Mouse (Mus musculus) urinary bladder, postnatal 36 days (tissue): Measurements from ENCODE around the gene Slc9a9.

Experiments used
- DNase-seq, 2 experiments: peaks; one replicate each; pipeline ENCODE4 v3.0.0; 2022; ENCODE audit warnings: low spot score in 2 of 2, mixed read lengths in 1 of 2

Gene Slc9a9

DNA sequence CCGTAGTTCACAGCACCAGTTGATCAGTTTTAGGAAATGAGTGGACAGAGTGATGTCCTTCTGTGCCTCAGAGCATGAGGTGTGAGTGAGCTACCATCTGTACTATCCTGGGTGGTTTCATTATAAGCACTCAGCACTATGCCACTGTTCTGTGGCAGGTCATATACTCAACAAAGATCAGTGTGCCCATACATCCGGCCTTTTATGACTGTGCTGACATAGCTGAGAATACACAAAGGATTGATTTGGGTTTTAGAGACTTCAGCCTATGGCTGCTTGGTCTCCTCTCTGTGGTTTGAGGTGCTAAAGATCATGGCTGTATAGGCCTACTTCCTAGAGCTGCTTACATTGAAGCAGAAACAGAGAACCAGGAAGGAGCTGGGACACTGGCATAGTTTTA is 12.6 kb downstream of the Slc9a9 start:
- DNase-seq: no peak

DNA sequence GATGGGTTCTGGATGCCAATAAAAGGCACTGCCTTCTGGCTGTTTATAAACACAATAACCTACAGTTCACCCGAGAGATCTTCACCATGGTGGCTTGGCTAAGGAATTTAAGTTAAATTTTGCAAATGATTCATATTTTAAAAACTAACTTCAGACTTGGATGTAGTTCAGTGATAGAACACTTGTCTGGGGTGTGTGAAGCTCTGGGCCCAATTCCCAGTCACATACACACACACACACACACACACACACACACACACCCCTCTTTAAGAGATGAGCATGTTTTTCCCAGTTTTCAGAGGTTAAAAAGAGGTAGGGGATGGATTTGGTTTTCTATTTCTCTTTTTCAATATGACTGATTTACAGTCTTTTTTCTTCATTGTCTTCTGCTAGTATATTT is 15.9 kb downstream of the Slc9a9 start:
- DNase-seq: no peak

DNA sequence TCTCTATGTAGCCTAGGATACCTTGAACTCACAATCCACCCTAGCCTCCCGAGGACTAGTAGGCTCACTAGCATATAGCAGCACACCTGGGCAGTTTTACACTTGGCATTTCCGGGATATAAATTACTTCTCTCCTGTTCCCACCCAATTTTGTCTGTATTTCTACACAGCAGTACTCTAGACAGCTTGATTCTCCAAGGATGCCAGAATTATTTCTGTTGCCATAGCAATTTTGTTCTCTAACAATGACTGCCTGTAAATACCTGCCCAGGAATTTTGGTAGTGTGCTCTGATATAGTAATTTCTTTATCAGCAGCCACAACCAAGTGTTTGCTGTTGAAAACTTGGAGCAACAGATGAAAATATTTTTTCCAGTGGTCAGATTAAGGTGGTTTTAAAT is 16.7 kb downstream of the Slc9a9 start:
- DNase-seq: no peak

- DNase-seq: no peak
Observed at GRCm38 (mm10) chr9:94687203-94687859, 17.6 kb downstream of the Slc9a9 start.

DNA sequence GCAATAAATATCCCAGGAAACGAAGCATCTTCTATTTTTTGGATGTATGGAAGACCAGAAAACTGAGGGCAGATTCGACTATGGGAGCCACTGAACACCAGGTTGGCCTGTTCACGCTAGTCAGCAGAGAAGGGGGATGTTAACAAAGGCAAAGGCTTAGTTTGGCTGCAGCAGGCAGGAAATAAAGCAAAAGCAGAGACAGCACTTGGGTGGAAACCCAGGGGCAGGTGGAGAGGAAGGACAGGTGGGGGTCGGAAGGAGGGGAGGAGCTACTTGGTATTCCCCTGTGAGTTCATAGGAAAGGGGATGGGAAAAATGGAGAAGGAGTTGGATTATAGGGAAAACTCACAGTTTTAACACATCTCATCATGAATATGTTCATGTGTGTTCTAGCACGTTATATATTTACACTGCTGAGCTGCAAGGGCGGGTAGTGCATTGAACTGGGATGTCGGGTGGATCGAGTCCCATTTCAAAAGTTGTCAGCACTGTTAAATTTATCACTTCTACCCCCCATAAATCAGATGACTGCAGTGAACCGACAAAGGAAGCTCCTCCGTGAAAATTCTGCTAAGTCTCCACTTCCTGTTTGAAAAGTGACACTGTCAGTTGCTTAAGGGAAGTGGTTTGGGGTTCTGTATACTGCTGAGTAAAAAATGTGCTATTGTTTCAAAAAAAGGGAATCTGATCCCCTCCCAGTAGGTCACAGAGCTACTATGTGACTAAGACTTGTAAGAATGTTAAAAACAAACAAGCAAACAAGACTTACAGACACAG is 21.8 kb downstream of the Slc9a9 start:
- no peak for DNase-seq

- DNase-seq: no peak
Observed at GRCm38 (mm10) chr9:94692122-94692521, 22.4 kb downstream of the Slc9a9 start.

DNA sequence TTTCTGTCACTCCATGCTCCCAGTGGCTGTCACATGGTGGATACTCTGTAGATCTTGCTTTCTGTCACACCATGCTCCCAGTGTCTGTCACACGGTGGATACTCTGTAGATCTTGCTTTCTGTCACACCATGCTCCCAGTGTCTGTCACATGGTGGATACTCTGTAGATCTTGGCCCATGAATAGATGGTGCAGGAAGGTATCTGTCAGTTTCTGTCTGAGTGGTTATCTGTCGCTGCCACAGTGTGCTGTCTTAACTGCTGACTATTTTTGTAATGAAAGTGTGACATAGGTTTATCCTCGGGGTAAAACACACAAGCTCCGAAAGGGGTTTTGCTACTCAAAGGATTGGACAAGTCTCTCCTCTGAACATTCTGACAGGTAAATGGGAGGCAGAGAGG is 24.5 kb downstream of the Slc9a9 start:
- DNase-seq: no peak

DNA sequence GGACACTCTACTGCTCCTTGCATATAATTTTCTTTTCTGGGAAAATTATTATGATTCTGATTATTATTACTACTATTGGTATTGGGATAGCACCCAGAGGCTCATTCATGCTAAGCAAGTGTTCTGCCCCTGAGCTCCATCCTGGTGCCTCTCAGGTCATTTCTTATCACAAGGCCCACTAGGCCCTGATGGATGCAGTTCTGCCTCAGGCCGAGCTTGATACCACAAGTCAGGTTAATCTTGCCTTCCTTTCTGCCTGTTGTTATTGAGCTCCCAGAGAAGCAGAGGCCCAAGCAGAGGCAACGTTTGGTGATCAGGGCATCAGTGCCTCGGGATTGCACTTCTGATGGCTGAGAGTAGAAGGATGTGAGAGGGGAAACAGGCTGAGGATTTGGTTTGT is 25.3 kb downstream of the Slc9a9 start:
- DNase-seq: no peak

DNA sequence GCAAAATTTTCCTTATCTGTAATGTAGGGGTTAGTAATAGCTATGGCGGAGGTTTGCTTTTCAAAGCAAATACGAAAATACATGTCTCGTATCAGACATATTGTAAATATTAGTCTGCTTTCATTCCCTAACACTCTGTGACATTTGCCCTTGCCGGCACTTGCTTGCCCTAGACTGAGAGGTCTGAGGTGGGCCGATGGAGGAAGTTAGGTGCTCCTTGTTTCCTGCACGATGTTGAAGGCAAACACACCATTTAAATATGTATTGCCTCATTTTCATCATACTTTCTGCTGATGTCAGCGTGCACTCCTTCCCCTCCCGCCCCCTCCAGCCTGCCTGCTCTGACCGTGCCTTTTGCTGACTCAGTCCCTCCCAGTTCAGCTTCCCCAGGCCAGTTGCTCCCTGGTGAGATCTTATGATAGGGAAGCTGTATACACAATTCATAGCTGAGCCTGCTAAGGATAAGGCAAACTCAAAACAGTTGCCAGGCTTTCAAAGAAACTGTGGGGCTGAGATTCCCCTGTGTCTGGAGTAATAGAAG is 26.9 kb downstream of the Slc9a9 start:
- DNase-seq: peak; percentile 17 to 60

DNA sequence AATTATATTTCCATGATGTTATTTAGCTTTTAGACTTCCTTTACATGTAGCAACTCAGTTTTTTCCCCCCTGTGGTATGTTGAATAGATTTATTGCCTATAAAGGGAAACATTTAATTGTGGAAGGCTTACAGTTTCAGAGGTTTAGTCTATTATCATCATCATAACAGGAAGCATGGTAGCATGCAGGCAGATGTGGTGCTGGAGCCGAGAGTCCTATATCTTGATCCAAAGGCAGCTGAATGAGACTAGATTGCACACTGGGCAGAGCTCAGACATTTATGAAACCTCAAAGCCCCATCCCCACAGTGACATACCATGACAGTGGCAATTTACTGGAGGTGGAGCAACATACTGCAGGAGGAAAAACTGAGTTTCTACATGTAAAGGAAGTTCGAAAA is 28.5 kb downstream of the Slc9a9 start:
- DNase-seq: no peak

DNA sequence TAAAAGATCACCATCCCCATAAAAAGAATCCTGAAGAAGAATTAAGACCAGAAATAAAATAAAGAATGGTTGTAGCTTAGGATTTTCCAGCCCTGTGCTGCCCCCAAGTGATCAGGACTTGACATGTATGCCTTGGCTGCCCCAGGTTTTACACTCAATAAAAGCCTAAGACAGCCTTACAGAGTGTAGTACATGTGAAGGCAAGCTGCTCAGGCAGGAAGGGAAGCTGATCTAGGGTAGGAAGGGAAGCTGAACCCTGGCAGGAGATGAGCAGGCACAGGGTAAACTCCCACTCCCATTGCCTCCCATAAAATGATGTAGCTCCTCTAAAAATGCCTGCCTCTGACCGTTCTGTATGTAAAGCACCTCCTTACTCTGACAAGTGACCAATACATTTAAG is 30.8 kb downstream of the Slc9a9 start:
- DNase-seq: peak in 1 of 2 experiments; percentile 24

DNA sequence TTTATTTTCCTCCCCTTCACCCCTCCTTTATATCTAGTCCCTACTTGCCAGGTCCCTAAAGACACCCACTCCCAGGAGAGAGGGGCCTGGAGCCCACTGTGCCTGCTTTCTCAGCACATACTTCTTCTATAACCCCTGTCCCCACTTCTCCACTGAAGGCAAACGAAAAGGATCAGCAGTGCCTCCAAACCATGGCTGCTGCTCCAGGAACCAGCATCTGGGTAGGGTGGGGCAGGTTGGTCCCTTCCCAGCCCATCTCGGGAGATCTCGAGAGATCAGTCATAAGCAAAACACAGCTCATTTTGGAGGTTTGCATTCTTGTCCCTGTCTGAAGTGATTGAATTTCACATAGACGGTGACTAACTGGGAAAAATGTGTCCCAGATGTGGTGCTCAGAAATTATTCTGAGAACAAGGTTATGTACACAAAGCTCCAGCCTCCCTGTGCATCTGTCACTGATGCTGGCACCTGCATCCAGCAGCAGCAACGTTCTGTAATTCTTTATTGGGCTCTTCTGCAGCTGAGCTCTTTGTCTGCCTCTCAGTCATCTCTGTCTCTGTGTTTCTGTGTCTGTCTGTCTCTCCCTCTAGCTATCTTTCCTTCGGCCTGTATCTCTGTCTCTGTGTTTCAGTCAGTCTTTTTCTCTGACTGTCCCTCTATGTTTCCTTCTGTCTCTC is 31.6 kb downstream of the Slc9a9 start:
- DNase-seq: no peak

DNA sequence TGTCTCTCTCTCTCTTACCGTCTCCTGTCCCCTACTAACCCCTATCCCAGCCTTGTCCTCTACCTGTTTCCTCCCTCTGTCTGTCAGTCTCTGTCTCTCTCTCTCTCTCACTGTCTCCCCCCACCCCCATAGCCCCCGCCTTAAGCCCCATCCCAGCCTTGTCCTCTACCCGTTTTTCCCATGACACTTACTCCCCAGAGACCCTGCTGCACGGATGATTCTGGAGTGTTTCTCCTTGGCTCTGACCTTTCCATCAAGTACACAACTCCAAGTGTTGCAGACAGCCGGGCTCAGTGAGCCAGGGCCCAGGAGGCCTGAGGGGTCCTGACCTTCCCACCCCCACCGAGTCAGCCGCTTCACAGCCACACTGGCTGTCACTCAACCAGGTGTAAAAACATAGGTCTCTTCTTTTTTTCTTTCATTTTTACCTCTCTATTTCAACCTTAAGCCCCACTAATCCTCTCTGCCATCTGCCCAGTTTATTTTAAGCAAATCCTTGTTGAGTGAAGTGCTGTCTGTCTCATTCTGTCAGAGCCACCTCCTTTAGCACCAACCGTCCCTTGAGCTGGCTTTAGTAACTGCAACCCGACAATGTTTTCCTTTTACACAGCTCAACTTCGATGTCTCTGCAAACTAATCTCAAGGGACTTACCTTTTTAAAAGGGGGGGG is 32.4 kb downstream of the Slc9a9 start:
- no peak for DNase-seq

DNA sequence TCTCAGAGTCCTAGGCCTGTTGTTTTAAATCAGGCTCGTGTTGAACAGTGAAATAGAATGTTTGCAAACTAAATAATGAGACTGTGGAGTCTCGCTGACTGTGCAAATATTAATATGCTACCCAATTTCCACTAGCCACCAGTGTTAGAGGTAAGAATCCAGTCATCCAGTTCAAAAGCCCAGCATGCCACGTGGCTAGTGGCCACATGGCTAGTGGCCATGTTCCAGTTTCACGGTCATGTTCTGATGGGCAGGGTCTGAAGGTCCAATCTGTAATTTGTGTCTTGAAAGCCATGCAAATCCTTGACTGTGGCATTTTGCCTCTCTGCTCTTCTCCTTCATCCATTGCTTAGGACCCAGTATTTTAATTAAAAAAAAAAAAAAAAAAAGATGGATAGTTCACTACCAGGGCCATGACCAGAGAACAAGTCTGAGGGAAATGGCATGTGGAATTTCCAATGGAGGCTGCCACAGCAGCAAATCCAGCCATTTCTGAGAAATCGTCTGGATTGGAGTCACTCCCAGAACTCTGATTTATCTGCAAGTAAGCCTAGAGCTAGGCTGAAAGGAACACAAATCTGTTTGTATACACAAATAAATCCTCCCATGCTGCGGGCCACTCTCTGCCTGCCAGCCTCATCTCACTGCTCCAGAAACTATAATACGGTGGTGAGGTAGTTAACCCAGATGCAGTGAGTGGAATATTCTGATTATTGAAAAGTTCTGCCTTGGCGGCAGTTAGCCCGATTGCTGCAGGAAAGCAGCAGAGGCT is 35.5 kb downstream of the Slc9a9 start:
- peak in 1 of 2 experiments; percentile 3 for DNase-seq

GRCm38 (mm10) chr9:94705758-94706026 is 36.0 kb downstream of the Slc9a9 start:
- DNase-seq: peak in 1 of 2 experiments; percentile 8

GRCm38 (mm10) chr9:94712084-94712483 is 42.4 kb downstream of the Slc9a9 start:
- no peak for DNase-seq

DNA sequence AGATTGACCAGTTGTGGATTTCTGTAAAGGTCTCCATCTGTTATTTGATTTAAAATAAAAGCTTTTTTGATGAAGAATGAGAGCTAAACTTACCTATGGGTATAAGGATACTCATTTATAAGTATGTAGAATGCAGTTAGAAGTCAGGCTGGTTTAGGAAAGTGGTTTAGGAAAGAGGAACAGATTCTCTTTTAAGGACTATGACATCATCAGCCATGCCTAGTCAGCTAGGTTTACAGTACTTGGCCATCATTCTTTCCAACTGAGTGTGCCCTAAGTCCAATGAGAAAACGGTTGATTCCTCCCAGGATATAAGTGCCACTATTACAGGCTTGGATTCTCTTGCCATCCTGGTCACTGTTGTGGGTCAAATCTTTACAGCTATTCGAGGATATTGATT is 47.0 kb downstream of the Slc9a9 start:
- no peak for DNase-seq

GRCm38 (mm10) chr9:94723631-94724030 is 53.9 kb downstream of the Slc9a9 start:
- DNase-seq: no peak

GRCm38 (mm10) chr9:94725121-94725520 is 55.4 kb downstream of the Slc9a9 start:
- DNase-seq: no peak

DNA sequence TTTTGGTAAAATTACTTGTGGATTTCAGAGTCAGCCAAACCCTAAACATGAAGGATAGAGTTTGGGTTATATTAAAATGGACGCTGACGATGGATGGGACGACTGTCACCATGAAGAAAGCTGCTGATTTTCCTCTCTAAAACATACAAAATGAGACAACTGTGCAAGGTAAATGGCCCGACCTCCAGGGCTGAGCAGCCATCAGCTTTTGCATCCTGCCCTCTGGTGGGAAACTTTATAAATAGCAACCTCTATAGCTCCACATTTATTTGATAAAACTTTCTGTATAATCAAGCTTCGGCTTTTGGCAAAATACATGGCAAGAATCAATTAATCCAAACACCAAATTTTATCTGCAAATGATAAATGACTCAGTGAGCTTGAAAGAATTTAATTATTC is 57.7 kb downstream of the Slc9a9 start:
- DNase-seq: peak in 1 of 2 experiments; percentile 5

- no peak for DNase-seq
Observed at GRCm38 (mm10) chr9:94730396-94730795, 60.7 kb downstream of the Slc9a9 start.
